Mouse (Mus musculus) bone marrow macrophage, adult 2 months (primary cell): ENCODE data around the gene Casc3. TPM values are rescaled to one million over a fixed set of nuclear protein-coding genes. Genes with fewer than 3 reads are reported as not detected.

Source experiments
- H3K27ac ChIP-seq: 2 replicates; pipeline ENCODE4 v1.5.1; 2012; ENCODE audit warnings: low read depth, low read length; ENCODE audit not compliant: insufficient read depth
- H3K4me1 ChIP-seq: 2 replicates; pipeline ENCODE4 v1.6.1; 2012; ENCODE audit warnings: low read length; ENCODE audit not compliant: control insufficient read depth, insufficient read depth
- H3K4me3 ChIP-seq: 2 replicates; pipeline ENCODE4 v1.5.1; 2012; ENCODE audit warnings: mild to moderate bottlenecking, low read length, moderate library complexity; ENCODE audit not compliant: insufficient read depth
- CTCF ChIP-seq: IDR thresholded peaks from 2 replicates; pipeline ENCODE4 v1.5.1; 2012; ENCODE audit warnings: low read depth, mild to moderate bottlenecking, low read length, moderate library complexity
- POLR2A ChIP-seq: IDR thresholded peaks from 2 replicates; pipeline ENCODE4 v1.6.1; 2012; ENCODE audit warnings: mild to moderate bottlenecking, low read depth, low read length, borderline replicate concordance
- polyA plus RNA-seq: library from polyadenylated mRNA; stranded (reverse); fragments of >200 nt; gene quantifications from 2 replicates; pipeline ENCODE4 v1.2.4, GENCODE M21; 2012; ENCODE audit not compliant: missing spikeins, insufficient read depth, insufficient read length

The Casc3 gene
- polyA plus RNA-seq, 1 experiment = 40.1 TPM

GRCm38 (mm10) chr11:98781851-98782512 is 22.7 kb upstream of the Casc3 start:
- H3K4me1 ChIP-seq = peaks cover 52% of the 10 kb centered on the region
- H3K27ac ChIP-seq = peak overlapping the region; percentile 93
- TF ChIP-seq CTCF (no peak), POLR2A (no peak)
- H3K4me3 ChIP-seq = no peak overlapping the region

- peak overlapping the region; percentile 45 for H3K4me3 ChIP-seq
- peak overlapping the region; percentile 93 for H3K27ac ChIP-seq
- peaks cover 51% of the 10 kb centered on the region for H3K4me1 ChIP-seq
- TF ChIP-seq CTCF (no peak), POLR2A (no peak)
Measured at GRCm38 (mm10) chr11:98782651-98783235, 22.0 kb upstream of the Casc3 start.

GRCm38 (mm10) chr11:98783236-98783696 is 21.4 kb upstream of the Casc3 start:
- peak overlapping the region; percentile 45 for H3K4me3 ChIP-seq
- H3K27ac ChIP-seq = peak overlapping the region; percentile 93
- peaks cover 49% of the 10 kb centered on the region for H3K4me1 ChIP-seq
- TF ChIP-seq POLR2A (no peak), CTCF (no peak)

GRCm38 (mm10) chr11:98784139-98784538 is 20.6 kb upstream of the Casc3 start:
- peaks cover 51% of the 10 kb centered on the region for H3K4me1 ChIP-seq
- peak overlapping the region; percentile 84; the same call in 1 of the 2 replicates for H3K27ac ChIP-seq
- no peak for TF ChIP-seq POLR2A
- TF ChIP-seq CTCF = no peak
- H3K4me3 ChIP-seq = no peak overlapping the region

- no peak overlapping the region; the same call in 1 of the 2 replicates for H3K4me3 ChIP-seq
- TF ChIP-seq CTCF (no peak), POLR2A (no peak)
- peaks cover 57% of the 10 kb centered on the region for H3K4me1 ChIP-seq
- H3K27ac ChIP-seq = peak overlapping the region; percentile 87
Measured at GRCm38 (mm10) chr11:98785214-98785613, 19.5 kb upstream of the Casc3 start.

- Histone ChIP-seq H3K27ac (peak overlapping the region; percentile 87), H3K4me1 (peaks cover 58% of the 10 kb centered on the region), H3K4me3 (peak overlapping the region; percentile 51)
- TF ChIP-seq CTCF (peak; percentile 48), POLR2A (no peak)
Measured at GRCm38 (mm10) chr11:98785772-98786281, 18.9 kb upstream of the Casc3 start.

- H3K4me3 ChIP-seq = peak overlapping the region; percentile 51
- peaks cover 56% of the 10 kb centered on the region for H3K4me1 ChIP-seq
- peak; percentile 74 for TF ChIP-seq CTCF
- TF ChIP-seq POLR2A = no peak
- peak overlapping the region; percentile 87 for H3K27ac ChIP-seq
Measured at GRCm38 (mm10) chr11:98786359-98787214, 18.1 kb upstream of the Casc3 start.

- no peak overlapping the region for H3K27ac ChIP-seq
- H3K4me3 ChIP-seq = no peak overlapping the region
- peaks cover 52% of the 10 kb centered on the region for H3K4me1 ChIP-seq
- TF ChIP-seq CTCF = no peak
- TF ChIP-seq POLR2A = no peak
Measured at GRCm38 (mm10) chr11:98787229-98787628, 17.5 kb upstream of the Casc3 start.

- H3K4me3 ChIP-seq = no peak overlapping the region
Measured at GRCm38 (mm10) chr11:98787691-98788090, 17.0 kb upstream of the Casc3 start.

GRCm38 (mm10) chr11:98788139-98788538 is 16.6 kb upstream of the Casc3 start:
- 0 out of 2 replicates have a peak, but pooled peaks have one; percentile 0 for TF ChIP-seq CTCF
- no peak for TF ChIP-seq POLR2A
- no peak overlapping the region for H3K4me3 ChIP-seq
- H3K27ac ChIP-seq = peak overlapping the region; percentile 75
- peaks cover 44% of the 10 kb centered on the region for H3K4me1 ChIP-seq

More at GRCm38 (mm10) chr11:98787691-98788090, 17.0 kb upstream of the Casc3 start:
- H3K27ac ChIP-seq = no peak overlapping the region
- peaks cover 48% of the 10 kb centered on the region for H3K4me1 ChIP-seq
- no peak for TF ChIP-seq POLR2A
- 0 out of 2 replicates have a peak, but pooled peaks have one; percentile 6 for TF ChIP-seq CTCF
